ENCODE assay signal across 8 mouse cellular contexts in the genomic region with DNA sequence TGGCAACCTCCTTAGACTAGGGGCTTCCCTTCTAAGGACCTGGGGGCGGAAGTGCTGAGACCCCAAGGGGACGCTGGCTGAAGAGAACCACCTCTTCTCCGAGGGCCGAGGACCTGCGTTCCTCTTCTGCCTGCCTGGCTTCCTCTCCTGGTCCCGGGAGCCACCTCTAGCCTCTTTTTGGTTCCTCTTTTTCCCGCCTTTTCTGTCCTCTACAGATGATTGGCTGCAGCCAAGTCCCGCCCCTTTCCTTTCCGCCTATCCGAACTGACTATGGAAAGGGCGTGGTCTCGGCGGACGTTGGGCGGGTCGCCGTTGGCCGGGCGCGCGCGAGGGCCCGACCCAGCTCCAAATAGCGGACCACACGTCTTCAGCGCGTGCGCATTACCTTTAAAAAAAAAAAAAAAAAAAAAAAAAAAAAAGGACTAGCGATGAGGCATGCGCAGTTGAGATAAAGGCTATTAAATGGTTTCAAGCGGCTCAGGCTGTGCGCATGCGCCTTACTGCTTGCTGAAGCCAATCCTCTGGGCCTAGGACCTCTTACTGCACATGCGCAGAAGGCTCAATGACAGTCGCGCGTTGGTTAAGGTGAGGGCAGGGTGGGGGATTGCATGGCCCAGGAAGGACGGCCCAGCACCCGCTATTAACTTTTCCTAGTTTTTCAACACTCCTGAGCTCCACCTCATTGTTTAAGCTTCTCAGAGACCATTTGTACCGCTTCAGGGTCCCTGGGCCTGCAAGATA. TPM values are rescaled to one million over a fixed set of nuclear protein-coding genes. Genes with fewer than 3 reads are reported as not detected.
A peak's percentile ranks its signal among the peaks of the same experiment; 100 is the strongest.
DNase-seq lines count a peak whose midpoint lies in the region; ATAC-seq lines count a peak whose summit lies in the region.

A gene (minus strand): TSS at position 198 of the 741 bp plus-strand sequence.
A gene (plus strand): TSS at position 425 of the 741 bp plus-strand sequence.

- peak; percentile 95 for ATAC-seq in inflammation-experienced regulatory T-cells, adult 6 months
- peak; percentile 82 for ATAC-seq in megakaryocyte-erythroid progenitor cell, adult 5-6 weeks (replicated peaks; ENCODE audit: low FRiP score, low TSS enrichment, poor library complexity, severe bottlenecking)

- intact Hi-C loops in gastrocnemius, postnatal 14 days (cut with DNase I; ENCODE audit: low total_unique reads), result no loop called here
- intact Hi-C loops in left cerebral cortex, postnatal 10 days (cut with DNase I), result no loop called here

- DNase-seq in adrenal gland, adult (ENCODE audit: inconsistent age in 2 of 2, low spot score in 1 of 2), result peak; percentile 98 to 99
- peak; percentile 100 for DNase-seq in embryo, embryonic 10.5 days (ENCODE audit: low spot score)
- DNase-seq in gastrocnemius, postnatal 14 days, result peak; percentile 98
- peak; percentile 96 to 98 for DNase-seq in left cerebral cortex, postnatal 10 days (ENCODE audit: extremely low spot score in 1 of 2, low spot score in 2 of 2)
- DNase-seq in right cerebral cortex, postnatal 25 days, result peak; percentile 96
- peak; percentile 96 to 97 for DNase-seq in urinary bladder, postnatal 4 days (ENCODE audit: low spot score in 2 of 2)

RNA-seq across cellular contexts. Expression of the first gene that starts in this region (rescaled TPM):
- total RNA-seq in gastrocnemius, postnatal 14 days (2021), result under 1 TPM in 1 of 2 experiments, not detected in 1; 0.24 TPM
- under 1 TPM in 1 of 3 experiments, not detected in 2; 0.52 TPM for polyA plus RNA-seq in inflammation-experienced regulatory T-cells, adult 6 months (2017; shearing (Covaris generic))
- not detected for total RNA-seq in left cerebral cortex, postnatal 10 days (2021)
- not detected in 2 replicates for total RNA-seq in megakaryocyte-erythroid progenitor cell, adult 5-6 weeks (2014; fragmentation: Nextera tagmentation)
- total RNA-seq in megakaryocyte-erythroid progenitor cell, adult 5-6 weeks (2017), result not detected in 2 replicates

RNA-seq across cellular contexts. Expression of the second gene that starts in this region (rescaled TPM):
- total RNA-seq in gastrocnemius, postnatal 14 days (2021), result 10 to 100 TPM; 49.2 to 61.0 TPM
- polyA plus RNA-seq in inflammation-experienced regulatory T-cells, adult 6 months (2017; shearing (Covaris generic)), result 1 to 10 TPM; 3.7 to 7.0 (median 5.0) TPM
- 10 to 100 TPM; 17.9 to 22.8 TPM for total RNA-seq in left cerebral cortex, postnatal 10 days (2021)
- 9.1 and 10.3 TPM in 2 replicates for total RNA-seq in megakaryocyte-erythroid progenitor cell, adult 5-6 weeks (2014; fragmentation: Nextera tagmentation)
- 7.3 and 11.3 TPM in 2 replicates for total RNA-seq in megakaryocyte-erythroid progenitor cell, adult 5-6 weeks (2017)

Comparison
In these comparisons a context has a peak if more than half of its experiments do, and no peak if none do; other contexts are left out.
1. Peak in every context shown above with its lines: DNase-seq and ATAC-seq.